Mouse (Mus musculus) limb, embryonic 14.5 days (tissue): ENCODE data around the gene Mettl11b. TPM values are rescaled to one million over a fixed set of nuclear protein-coding genes. Genes with fewer than 3 reads are reported as not detected.
A peak's percentile ranks its signal among the peaks of the same experiment; 100 is the strongest.
"Not testable (repeated sequence)": the region's sequence is repeated elsewhere in the genome, so short reads cannot be mapped to it uniquely, and the experiment has no call there.

Experiments
- ATAC-seq: fragments of 200-750 bp; cut with Nextera tagmentation; 2 replicates; pipeline ENCODE4 v1.8.0; 2017; ENCODE audit warnings: low read depth, moderate number of reproducible peaks, moderate TSS enrichment; ENCODE audit not compliant: low FRiP score
- DNase-seq: peaks from one replicate; pipeline ENCODE4 v3.0.0-alpha.2; 2015; ENCODE audit warnings: low spot score
- H3K27ac ChIP-seq: fragments of 300-500 bp; sonication (generic); replicated peaks from 2 replicates; pipeline ENCODE4 v1.5.1; 2014; ENCODE audit warnings: low read depth, mild to moderate bottlenecking, low read length, moderate library complexity, mixed read lengths
- H3K27me3 ChIP-seq: fragments of 300-500 bp; sonication (generic); 2 replicates; pipeline ENCODE4 v1.6.1; 2014; ENCODE audit warnings: low read length, mixed read lengths; ENCODE audit not compliant: control insufficient read depth, insufficient read depth
- H3K36me3 ChIP-seq: fragments of 300-500 bp; sonication (generic); 2 replicates; pipeline ENCODE4 v1.6.1; 2014; ENCODE audit warnings: mild to moderate bottlenecking, low read length, moderate library complexity, mixed read lengths; ENCODE audit not compliant: control insufficient read depth, insufficient read depth
- H3K4me1 ChIP-seq: fragments of 300-500 bp; sonication (generic); 2 replicates; pipeline ENCODE4 v1.6.1; 2014; ENCODE audit warnings: antibody characterized with exemption, low read length, mixed read lengths; ENCODE audit not compliant: control insufficient read depth, insufficient read depth
- H3K4me2 ChIP-seq: fragments of 300-500 bp; sonication (generic); replicated peaks from 2 replicates; pipeline ENCODE4 v1.6.1; 2014; ENCODE audit warnings: low read depth, mild to moderate bottlenecking, low read length, moderate library complexity; ENCODE audit not compliant: severe bottlenecking
- H3K4me3 ChIP-seq: fragments of 300-500 bp; sonication (generic); replicated peaks from 2 replicates; pipeline ENCODE4 v1.5.1; 2014; ENCODE audit warnings: low read length
- H3K9ac ChIP-seq: fragments of 300-500 bp; sonication (generic); 2 replicates; pipeline ENCODE4 v1.6.1; 2014; ENCODE audit warnings: mild to moderate bottlenecking, low read depth, low read length, moderate library complexity; ENCODE audit not compliant: severe bottlenecking
- H3K9me3 ChIP-seq: fragments of 300-500 bp; sonication (generic); 2 replicates; pipeline ENCODE4 v1.6.1; 2016; ENCODE audit warnings: low read length; ENCODE audit not compliant: control insufficient read depth
- POLR2A ChIP-seq: fragments of 200-500 bp; IDR thresholded peaks from 2 replicates; pipeline ENCODE4 v1.8.0; 2012; ENCODE audit warnings: inconsistent platforms, mild to moderate bottlenecking, moderate library complexity, borderline replicate concordance; ENCODE audit not compliant: insufficient read depth, insufficient read length; ENCODE audit errors: extremely low read depth
- WGBS: fragments of 180-500 bp; shearing (Covaris S2); extraction: QIAGEN DNeasy Blood & Tissue Kit; methylation state at CpG from one replicate; pipeline ENCODE4 v1.1.7; 2014; 5-methylcytosine and 5-hydroxymethylcytosine counted together
- polyA plus RNA-seq, 2 experiments: library from polyadenylated mRNA; depleted of rRNA in 1 of 2; stranded (reverse) in 1 of 2; unstranded in 1 of 2; fragments of >200 nt; fragmentation: Nextera tagmentation in 1 of 2; extraction: Ambion mirVana in 1 of 2; gene quantifications; 2 replicates each; pipeline versions ENCODE4 v1.2.1 to v1.2.3; 2012 to 2014

The Mettl11b gene
- polyA plus RNA-seq, 2 experiments = 0.17 to 0.23 TPM

- WGBS = 57% methylated on average over 10 of the region's 10 CpGs
- H3K27me3 ChIP-seq = no peaks in the 10 kb centered on the region
Observed at GRCm38 (mm10) chr1:163736441-163737238, 11.6 kb upstream of the Mettl11b start.

GRCm38 (mm10) chr1:163731166-163731565 lies 6.1 kb upstream of the Mettl11b start:
- 95% methylated on average over 10 of the region's 10 CpGs for WGBS
- not testable (repeated sequence) for H3K27ac ChIP-seq, DNase-seq, ATAC-seq, H3K36me3 ChIP-seq, H3K27me3 ChIP-seq, H3K9me3 ChIP-seq, H3K9ac ChIP-seq, H3K4me2 ChIP-seq, H3K4me3 ChIP-seq, H3K4me1 ChIP-seq

More at GRCm38 (mm10) chr1:163736441-163737238, 11.6 kb upstream of the Mettl11b start:
- Histone ChIP-seq H3K4me2 (no peak overlapping the region), H3K36me3 (no peaks in the 10 kb centered on the region), H3K4me3 (no peak overlapping the region), H3K9ac (no peak overlapping the region), H3K27ac (no peak overlapping the region), H3K9me3 (peaks cover 3% of the 10 kb centered on the region; the same call in 1 of the 2 replicates), H3K4me1 (peaks cover 12% of the 10 kb centered on the region; the same call in 1 of the 2 replicates)
- DNase-seq (peak; percentile 57), ATAC-seq (peak; percentile 51)
- TF ChIP-seq POLR2A = no peak

GRCm38 (mm10) chr1:163723913-163724312 lies 1.1 kb downstream of the Mettl11b start:
- 0 out of 2 replicates have a peak, but pooled peaks cover 9% of the 10 kb centered on the region for H3K4me1 ChIP-seq
- ATAC-seq = no peak
- no peak for TF ChIP-seq POLR2A
- no peak overlapping the region for H3K27ac ChIP-seq
- WGBS = 61% methylated on average over 1 of the region's 1 CpGs
- no peaks in the 10 kb centered on the region for H3K27me3 ChIP-seq
- no peak overlapping the region for H3K4me3 ChIP-seq
- no peaks in the 10 kb centered on the region for H3K9me3 ChIP-seq
- no peak for DNase-seq
- no peak overlapping the region for H3K4me2 ChIP-seq
- no peaks in the 10 kb centered on the region for H3K36me3 ChIP-seq
- no peak overlapping the region for H3K9ac ChIP-seq

DNA sequence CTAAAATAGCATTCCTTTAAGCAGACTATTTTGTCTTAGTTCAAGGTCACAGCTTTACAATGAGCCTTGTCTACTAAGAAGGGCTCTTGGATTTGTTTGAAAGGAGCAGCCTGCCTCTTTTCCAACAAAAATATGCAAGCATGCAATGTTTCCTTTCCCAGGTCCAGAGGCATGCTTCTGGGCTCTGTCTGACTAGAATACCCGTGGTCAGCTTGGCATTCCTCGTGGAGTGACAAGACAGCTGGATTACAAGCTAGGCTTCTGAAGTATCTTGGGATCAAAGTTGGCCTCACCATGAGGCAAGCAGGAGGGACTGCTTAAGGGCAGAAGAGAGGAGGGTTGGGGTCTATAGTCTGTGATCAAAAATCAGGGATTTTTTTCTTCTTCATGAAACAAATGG lies 16.4 kb downstream of the Mettl11b start:
- no peak overlapping the region for H3K27ac ChIP-seq
- no peak; the same call in 1 of the 2 replicates for ATAC-seq
- no peak overlapping the region for H3K4me3 ChIP-seq
- H3K4me2 ChIP-seq = no peak overlapping the region
- DNase-seq = no peak
- no peaks in the 10 kb centered on the region for H3K36me3 ChIP-seq
- H3K9me3 ChIP-seq = no peaks in the 10 kb centered on the region
- H3K27me3 ChIP-seq = no peaks in the 10 kb centered on the region
- 39% methylated on average over 2 of the region's 2 CpGs for WGBS
- H3K4me1 ChIP-seq = 0 out of 2 replicates have a peak, but pooled peaks cover 5% of the 10 kb centered on the region
- TF ChIP-seq POLR2A = no peak
- H3K9ac ChIP-seq = no peak overlapping the region

DNA sequence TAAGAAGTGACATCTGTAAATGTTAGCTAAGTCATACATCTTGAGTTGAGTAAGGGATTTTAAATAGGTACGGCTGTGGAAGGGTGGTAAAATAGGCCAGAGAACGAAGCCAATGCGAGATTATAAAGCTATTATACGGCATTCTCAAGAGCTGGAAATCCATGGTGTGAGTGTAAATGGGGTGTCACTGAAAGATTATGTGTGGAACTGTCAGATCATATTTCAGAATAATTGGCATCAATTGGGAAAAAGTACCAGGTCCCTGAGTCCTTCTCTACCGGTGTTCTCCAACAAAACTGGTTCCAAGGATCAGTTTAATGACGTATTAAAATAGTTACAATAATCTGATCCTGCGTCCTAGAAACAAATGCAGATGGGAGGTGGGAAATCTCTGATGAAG lies 24.5 kb downstream of the Mettl11b start:
- TF ChIP-seq POLR2A = no peak
- ATAC-seq (no peak), DNase-seq (no peak)
- WGBS = 24% methylated on average over 7 of the region's 7 CpGs
- Histone ChIP-seq H3K27me3 (no peaks in the 10 kb centered on the region), H3K9me3 (no peaks in the 10 kb centered on the region), H3K9ac (no peak overlapping the region), H3K4me3 (no peak overlapping the region), H3K27ac (no peak overlapping the region), H3K4me1 (0 out of 2 replicates have a peak, but pooled peaks cover 12% of the 10 kb centered on the region), H3K4me2 (no peak overlapping the region), H3K36me3 (no peaks in the 10 kb centered on the region)

- Histone ChIP-seq H3K9me3 (no peaks in the 10 kb centered on the region), H3K36me3 (no peaks in the 10 kb centered on the region), H3K4me3 (no peak overlapping the region), H3K27me3 (no peaks in the 10 kb centered on the region), H3K9ac (no peak overlapping the region), H3K4me1 (0 out of 2 replicates have a peak, but pooled peaks cover 12% of the 10 kb centered on the region), H3K27ac (no peak overlapping the region), H3K4me2 (no peak overlapping the region)
- no peak for TF ChIP-seq POLR2A
- 84% methylated on average over 3 of the region's 3 CpGs for WGBS
- no peak for DNase-seq
- ATAC-seq = no peak
Observed at GRCm38 (mm10) chr1:163699702-163700101, 25.3 kb downstream of the Mettl11b start.
